Mouse (Mus musculus) ZHBTc4 (cell line): ENCODE results near the gene Elmod1.

Experiments used
- DNase-seq: peaks from one replicate; pipeline ENCODE4 v3.0.0-alpha.2; 2011; ENCODE audit warnings: low read depth, low spot score

The Elmod1 gene

GRCm38 (mm10) chr9:53910331-53910730 is 64.8 kb downstream of the Elmod1 start:
- no peak for DNase-seq

GRCm38 (mm10) chr9:53906798-53907197 is 68.3 kb downstream of the Elmod1 start:
- no peak for DNase-seq

GRCm38 (mm10) chr9:53905418-53905817 is 69.7 kb downstream of the Elmod1 start:
- DNase-seq, result peak; percentile 67

GRCm38 (mm10) chr9:53903215-53903842 is 71.8 kb downstream of the Elmod1 start:
- DNase-seq, result no peak

- DNase-seq, result no peak
These were observed 75.3 kb downstream of the Elmod1 start for GRCm38 (mm10) chr9:53899836-53900235.

- DNase-seq, result peak; percentile 16
These were observed 79.3 kb downstream of the Elmod1 start for GRCm38 (mm10) chr9:53895827-53896226.

- peak; percentile 68 for DNase-seq
These were observed 85.0 kb downstream of the Elmod1 start for GRCm38 (mm10) chr9:53890075-53890474.

GRCm38 (mm10) chr9:53883588-53884280 is 91.4 kb downstream of the Elmod1 start:
- DNase-seq, result peak; percentile 32

- DNase-seq, result no peak
These were observed 97.7 kb downstream of the Elmod1 start for GRCm38 (mm10) chr9:53877423-53877822.

- no peak for DNase-seq
These were observed 101.9 kb downstream of the Elmod1 start for GRCm38 (mm10) chr9:53873239-53873638.
